Mouse (Mus musculus) ES-Bruce4 (cell line): ENCODE measurements at regions not wholly inside any gene's neighbourhood (a gene's known extent, or its start where the extent isn't known, plus 50 kb on each side); places are given as distances from the start of the nearest gene placed in this dataset.

Experiments
- CTCF ChIP-seq: IDR thresholded peaks from one replicate; pipeline ENCODE4 v1.8.1; 2011; ENCODE audit warnings: low read depth, low read length
- EP300 ChIP-seq: IDR thresholded peaks from 2 replicates; pipeline ENCODE4 v1.6.1; 2011; ENCODE audit warnings: low read depth, low read length; ENCODE audit not compliant: insufficient read depth
- POLR2A ChIP-seq: IDR thresholded peaks from one replicate; pipeline ENCODE4 v1.8.1; 2011; ENCODE audit warnings: low read length; ENCODE audit not compliant: insufficient read depth

DNA sequence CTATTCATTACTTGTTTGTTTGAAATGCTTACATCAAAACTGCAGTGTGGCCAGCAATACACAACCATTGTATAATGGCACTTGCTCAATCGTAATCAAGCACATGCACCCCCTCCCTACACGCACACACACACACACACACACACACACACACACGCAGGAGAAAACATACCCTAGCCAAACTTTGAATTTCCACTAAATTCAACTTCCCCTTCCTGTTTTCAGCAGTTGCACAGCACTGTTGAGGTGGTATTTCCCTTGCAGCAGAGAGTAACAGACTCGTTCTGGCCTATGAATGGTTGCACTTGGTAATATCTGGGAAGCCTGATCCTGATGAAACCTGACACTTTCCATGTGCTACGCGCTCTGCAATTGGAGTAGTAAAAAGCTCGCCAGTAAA lies 173.8 kb downstream of the Rap2a start:
- TF ChIP-seq POLR2A (no peak), CTCF (no peak), EP300 (no peak)
